Mouse (Mus musculus) CH12.LX (cell line): ENCODE data around the gene Abhd14b. TPM values are rescaled to one million over a fixed set of nuclear protein-coding genes. Genes with fewer than 3 reads are reported as not detected.

Source experiments
- DNase-seq: peaks from one replicate; pipeline ENCODE4 v3.0.0-alpha.2; 2013; ENCODE audit errors: extremely low read depth
- H3K27ac ChIP-seq: 2 replicates; pipeline ENCODE4 v1.5.1; 2012; ENCODE audit warnings: low read depth, mild to moderate bottlenecking, control low read depth, moderate library complexity; ENCODE audit not compliant: insufficient read depth
- H3K27me3 ChIP-seq: replicated peaks from 2 replicates; pipeline ENCODE3; 2012; ENCODE audit warnings: inconsistent platforms
- H3K36me3 ChIP-seq, 2 experiments: replicated peaks in 1 of 2; 2 replicates each; pipeline versions ENCODE3 to v1.6.1; 2012; ENCODE audit warnings: inconsistent platforms in 1 of 2, low read length in 1 of 2, mild to moderate bottlenecking in 1 of 2, mixed read lengths in 1 of 2, moderate library complexity in 1 of 2; ENCODE audit not compliant: control insufficient read depth in 1 of 2, insufficient read depth in 1 of 2
- H3K4me1 ChIP-seq, 2 experiments: 2 replicates each; pipeline ENCODE4 v1.6.1; 2012; ENCODE audit warnings: inconsistent platforms in 1 of 2, moderate library complexity in 1 of 2; ENCODE audit not compliant: insufficient read depth in 2 of 2, control insufficient read depth in 1 of 2
- H3K4me2 ChIP-seq: 2 replicates; pipeline ENCODE4 v1.6.1; 2012; ENCODE audit warnings: low read depth, mild to moderate bottlenecking, control low read depth; ENCODE audit not compliant: poor library complexity, insufficient read depth, severe bottlenecking
- H3K4me3 ChIP-seq, 3 experiments: fragments of 150-350 bp in 1 of 3; sonication (generic) in 1 of 3; replicated peaks in 1 of 3; 2 replicates each; pipeline versions ENCODE3 to v1.5.1; 2011 to 2012; ENCODE audit warnings: low read depth in 2 of 3, low read length in 2 of 3, mild to moderate bottlenecking in 2 of 3, moderate library complexity in 2 of 3, control low read depth in 1 of 3, improper control_type of control experiment in 1 of 3, inconsistent platforms in 1 of 3, mixed read lengths in 1 of 3; ENCODE audit not compliant: poor library complexity in 1 of 3
- H3K79me2 ChIP-seq: replicated peaks from 2 replicates; pipeline ENCODE4 v1.6.1; 2012; ENCODE audit warnings: mild to moderate bottlenecking, moderate library complexity; ENCODE audit not compliant: control insufficient read depth, poor library complexity, insufficient read depth, severe bottlenecking; ENCODE audit errors: extremely low read depth
- H3K9ac ChIP-seq: 2 replicates; pipeline ENCODE4 v1.6.1; 2012; ENCODE audit warnings: low read depth, mild to moderate bottlenecking, control low read depth, moderate library complexity; ENCODE audit not compliant: insufficient read depth
- H3K9me3 ChIP-seq: replicated peaks from 2 replicates; pipeline ENCODE3; 2012; ENCODE audit warnings: low read length, inconsistent platforms, mixed read lengths
- CHD1 ChIP-seq: IDR thresholded peaks from 2 replicates; pipeline ENCODE4 v1.6.1; 2012; ENCODE audit warnings: low read depth, low read length, improper control_type of control experiment, inconsistent platforms
- CHD2 ChIP-seq: IDR thresholded peaks from 2 replicates; pipeline ENCODE4 v1.6.1; 2011; ENCODE audit warnings: low read length, improper control_type of control experiment
- CTCF ChIP-seq, 2 experiments: IDR thresholded peaks in 1 of 2; conservative IDR thresholded peaks in 1 of 2; 2 replicates each; pipeline ENCODE4 v1.5.1; 2011 to 2012; ENCODE audit warnings: low read depth in 2 of 2, low read length in 2 of 2, improper control_type of control experiment in 1 of 2, inconsistent platforms in 1 of 2, mild to moderate bottlenecking in 1 of 2, moderate library complexity in 1 of 2
- E2F4 ChIP-seq: IDR thresholded peaks from 2 replicates; pipeline ENCODE4 v1.6.1; 2011; ENCODE audit warnings: low read depth, low read length, improper control_type of control experiment; ENCODE audit not compliant: insufficient replicate concordance
- ELF1 ChIP-seq: IDR thresholded peaks from 2 replicates; pipeline ENCODE4 v1.6.1; 2014; ENCODE audit warnings: low read depth, mild to moderate bottlenecking, inconsistent platforms, low read length, improper control_type of control experiment
- GABPA ChIP-seq: IDR thresholded peaks from 2 replicates; pipeline ENCODE4 v1.6.1; 2012; ENCODE audit warnings: low read depth, low read length, improper control_type of control experiment, inconsistent platforms; ENCODE audit not compliant: insufficient replicate concordance
- KAT2A ChIP-seq: IDR thresholded peaks from 2 replicates; pipeline ENCODE4 v1.6.1; 2012; ENCODE audit warnings: low read length, improper control_type of control experiment, inconsistent platforms; ENCODE audit not compliant: insufficient replicate concordance
- MAX ChIP-seq: IDR thresholded peaks from 2 replicates; pipeline ENCODE4 v1.6.1; 2011; ENCODE audit warnings: low read length, improper control_type of control experiment
- MAZ ChIP-seq: IDR thresholded peaks from 2 replicates; pipeline ENCODE4 v1.6.1; 2012; ENCODE audit warnings: low read depth, mild to moderate bottlenecking, inconsistent platforms, low read length, improper control_type of control experiment, moderate library complexity
- MEF2A ChIP-seq: IDR thresholded peaks from 2 replicates; pipeline ENCODE4 v1.6.1; 2014; ENCODE audit warnings: low read depth, mild to moderate bottlenecking, inconsistent platforms, low read length, improper control_type of control experiment, borderline replicate concordance
- NRF1 ChIP-seq: IDR thresholded peaks from 2 replicates; pipeline ENCODE4 v1.6.1; 2014; ENCODE audit warnings: low read depth, mild to moderate bottlenecking, inconsistent platforms, low read length, improper control_type of control experiment, moderate library complexity
- POLR2A ChIP-seq: IDR thresholded peaks from 2 replicates; pipeline ENCODE4 v1.6.1; 2011; ENCODE audit warnings: low read depth, mild to moderate bottlenecking, improper control_type of control experiment, low read length
- POLR2AphosphoS2 ChIP-seq: IDR thresholded peaks from 2 replicates; pipeline ENCODE4 v1.6.1; 2011; ENCODE audit warnings: low read depth, low read length, improper control_type of control experiment
- RAD21 ChIP-seq: IDR thresholded peaks from 2 replicates; pipeline ENCODE4 v1.6.1; 2011; ENCODE audit warnings: low read depth, mild to moderate bottlenecking, low read length, improper control_type of control experiment, moderate library complexity
- TBP ChIP-seq: conservative IDR thresholded peaks from 2 replicates; pipeline ENCODE4 v1.6.1; 2011; ENCODE audit warnings: low read depth, low read length, improper control_type of control experiment
- TCF12 ChIP-seq: IDR thresholded peaks from 2 replicates; pipeline ENCODE4 v1.6.1; 2014; ENCODE audit warnings: low read depth, mild to moderate bottlenecking, inconsistent platforms, low read length, improper control_type of control experiment
- UBTF ChIP-seq: IDR thresholded peaks from 2 replicates; pipeline ENCODE4 v1.6.1; 2012; ENCODE audit warnings: low read depth, mild to moderate bottlenecking, inconsistent platforms, low read length, improper control_type of control experiment, moderate library complexity
- USF2 ChIP-seq: conservative IDR thresholded peaks from 2 replicates; pipeline ENCODE4 v1.6.1; 2011; ENCODE audit warnings: low read depth, low read length, improper control_type of control experiment
- ZC3H11A ChIP-seq: IDR thresholded peaks from 2 replicates; pipeline ENCODE4 v1.6.1; 2012; ENCODE audit warnings: low read depth, mild to moderate bottlenecking, inconsistent platforms, low read length, improper control_type of control experiment
- ZNF384 ChIP-seq: IDR thresholded peaks from 2 replicates; pipeline ENCODE4 v1.6.1; 2012; ENCODE audit warnings: low read depth, low read length, improper control_type of control experiment, inconsistent platforms
- dilution Hi-C: fragments of 300-500 bp; cut with MboI; formaldehyde crosslinking; loops from 2 replicates; pipeline ENCODE4 v1.14.3; 2020; ENCODE audit warnings: low sequenced_read_pairs; ENCODE audit not compliant: extremely low pct_unique_long_range_greater_than_20kb, extremely low pct_ligation_motif_present
- in situ Hi-C: fragments of 300-500 bp; cut with MboI; formaldehyde crosslinking; loops from 3 replicates; pipeline ENCODE4 v1.14.3; 2019; ENCODE audit warnings: low sequenced_read_pairs, low pct_ligation_motif_present, low pct_unique_long_range_greater_than_20kb, mixed read lengths
- polyA plus RNA-seq: library from polyadenylated mRNA; unstranded; fragments of >175 nt; gene quantifications from 2 replicates; pipeline ENCODE4 v1.2.1, GENCODE M21; 2012; ENCODE audit warnings: low read depth; ENCODE audit not compliant: insufficient read length
- total RNA-seq, 2 experiments: library from RNA; depleted of rRNA; stranded (reverse); fragments of 300-350 nt in 1 of 2; fragments of >200 nt in 1 of 2; gene quantifications; 2 replicates each; pipeline ENCODE4 v1.2.3; 2012 to 2014

Gene Abhd14b
- total and polyA plus RNA-seq, 3 experiments = 2.9 to 5.4 (median 5.3) TPM

GRCm38 (mm10) chr9:106413606-106414005, 33.7 kb upstream of the Abhd14b start:
- peaks cover 26 to 34% of the 10 kb centered on the region in 2 experiments for H3K4me1 ChIP-seq
- in situ Hi-C loops (loop anchor here (5.0 kb wide), 2 partner anchors 46 to 106 kb away; partner anchors contain the start of gene Dusp7), dilution Hi-C loops (no loop called here)
- H3K9me3 ChIP-seq = peaks cover 2% of the 10 kb centered on the region
- no peaks in the 10 kb centered on the region for H3K27me3 ChIP-seq
- no peaks in the 10 kb centered on the region for H3K79me2 ChIP-seq
- H3K9ac ChIP-seq = no peak overlapping the region
- no peak overlapping the region for H3K4me2 ChIP-seq
- H3K36me3 ChIP-seq = no peaks in the 10 kb centered on the region
- DNase-seq = no peak
- H3K27ac ChIP-seq = no peak overlapping the region
- no peak overlapping the region for H3K4me3 ChIP-seq
- no peak for TF ChIP-seq CTCF (conservative IDR thresholded peaks at IDR 0.05 in 1 of 2, IDR thresholded peaks at IDR 0.05 in 1 of 2; ENCODE audit: low read depth in 2 of 2, low read length in 2 of 2)
- no peak for TF ChIP-seq CHD1
- no peak for TF ChIP-seq MEF2A
- no peak for TF ChIP-seq POLR2AphosphoS2
- TF ChIP-seq USF2 = no peak
- TF ChIP-seq KAT2A = no peak
- no peak for TF ChIP-seq ZNF384
- no peak for TF ChIP-seq NRF1
- TF ChIP-seq RAD21 = no peak
- TF ChIP-seq ZC3H11A = no peak
- no peak for TF ChIP-seq POLR2A
- no peak for TF ChIP-seq TCF12
- no peak for TF ChIP-seq GABPA
- no peak for TF ChIP-seq MAX
- TF ChIP-seq, all 38 proteins: peak for 0

DNA sequence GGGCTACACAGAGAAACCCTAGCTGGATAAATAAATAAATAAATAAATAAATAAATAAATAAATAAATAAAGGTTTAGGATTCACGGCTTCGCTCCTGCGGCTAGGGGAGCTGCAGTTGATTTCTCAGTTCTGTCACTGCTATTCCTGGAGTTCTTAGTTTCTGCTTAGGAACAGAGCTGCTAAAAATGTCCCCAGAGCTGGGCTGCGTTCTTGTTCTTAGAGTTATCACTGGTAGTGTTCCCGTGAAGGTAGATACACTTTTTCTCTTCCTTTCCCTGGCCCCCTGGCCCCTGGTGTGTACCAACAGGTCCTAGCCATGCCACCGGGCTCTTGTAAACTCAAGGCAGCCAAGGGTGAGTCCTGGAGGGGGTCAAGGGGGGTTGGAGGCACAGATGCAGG, 30.4 kb upstream of the Abhd14b start:
- no peaks in the 10 kb centered on the region for H3K79me2 ChIP-seq
- H3K27ac ChIP-seq = no peak overlapping the region
- no peak overlapping the region for H3K4me3 ChIP-seq
- TF ChIP-seq TBP = no peak
- TF ChIP-seq KAT2A = no peak
- no peak for TF ChIP-seq CHD2
- no peak for TF ChIP-seq ELF1
- no peak for TF ChIP-seq RAD21
- no peak for TF ChIP-seq ZC3H11A
- TF ChIP-seq MAZ = no peak
- no peak for TF ChIP-seq CHD1
- no peak for TF ChIP-seq UBTF
- no peak for TF ChIP-seq POLR2A
- no peak for TF ChIP-seq E2F4
- no peak overlapping the region for H3K4me2 ChIP-seq
- in situ Hi-C loops = no loop called here
- H3K9me3 ChIP-seq = no peaks in the 10 kb centered on the region
- peaks cover 9 to 16% of the 10 kb centered on the region in 2 experiments; a peak in 3 of 4 replicates for H3K4me1 ChIP-seq
- peaks cover 3% of the 10 kb centered on the region for H3K27me3 ChIP-seq
- H3K9ac ChIP-seq = no peak overlapping the region
- no peak for DNase-seq
- dilution Hi-C loops = no loop called here
- H3K36me3 ChIP-seq = no peaks in the 10 kb centered on the region
